Mouse (Mus musculus): ENCODE results near the gene Rbmxl2. TPM values are rescaled to one million over a fixed set of nuclear protein-coding genes. Genes with fewer than 3 reads are reported as not detected.

The Rbmxl2 gene
- total RNA-seq (2023): not detected in 4 replicates

DNA sequence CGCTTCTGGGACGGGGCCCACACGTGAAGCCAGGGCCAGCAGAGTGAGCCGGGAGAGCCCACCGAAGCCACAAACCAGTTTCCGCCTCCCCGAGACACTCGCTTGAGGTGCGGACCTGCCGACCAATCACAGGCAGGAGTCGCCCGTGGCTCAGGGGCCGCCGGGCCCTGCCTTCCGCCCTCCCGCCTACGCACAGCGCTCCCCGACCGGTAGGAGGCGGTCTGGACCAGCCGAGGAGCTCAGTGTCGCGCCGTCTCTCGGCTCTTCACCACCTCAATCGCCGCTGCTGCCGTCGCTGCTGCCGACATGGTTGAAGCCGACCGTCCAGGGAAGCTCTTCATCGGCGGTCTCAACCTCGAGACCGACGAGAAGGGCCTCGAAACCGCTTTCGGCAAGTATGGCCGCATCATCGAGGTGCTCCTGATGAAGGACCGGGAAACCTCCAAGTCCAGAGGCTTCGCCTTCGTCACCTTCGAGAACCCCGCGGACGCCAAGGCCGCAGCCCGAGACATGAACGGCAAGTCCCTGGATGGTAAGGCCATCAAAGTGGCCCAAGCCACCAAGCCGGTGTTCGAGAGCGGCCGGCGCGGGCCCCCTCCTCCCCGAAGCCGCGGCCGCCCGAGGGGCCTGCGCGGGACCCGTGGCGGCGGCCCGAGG is at the start of gene Rbmxl2:
TSS of gene Rbmxl2 (plus strand) at position 242 of the 657 bp plus-strand sequence.

DNA sequence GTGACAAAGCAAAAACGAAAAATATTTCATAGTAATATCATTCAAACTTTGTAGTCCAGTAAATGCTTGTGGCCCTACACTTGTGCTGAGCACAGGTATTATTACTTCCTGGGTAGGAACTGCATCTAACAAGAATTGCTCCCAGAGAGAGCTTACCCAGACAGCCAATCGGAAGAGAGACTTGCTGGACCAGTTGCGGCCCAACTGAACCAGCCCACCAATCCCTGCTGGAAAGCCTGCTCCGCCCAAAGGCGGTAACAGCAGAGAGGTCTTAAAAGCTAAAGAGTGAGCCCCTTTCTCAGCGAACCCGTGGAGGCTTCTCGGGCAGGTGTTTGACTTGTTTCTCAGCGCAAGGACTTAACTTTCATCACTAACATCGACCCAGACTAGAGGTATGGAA is 42.6 kb upstream of the Rbmxl2 start, which contains the start of gene Nlrp14:
TSS of gene Nlrp14 (plus strand) at position 301 of the 400 bp plus-strand sequence.

Other genes starting within 250 kb of the Rbmxl2 start
- not detected in 4 replicates for gene Olfr6, start 245.5 kb upstream of the Rbmxl2 start, total RNA-seq (2023)
- not detected in 4 replicates for gene Olfr711, start 234.0 kb upstream of the Rbmxl2 start, total RNA-seq (2023)
- 0.09 TPM in 1 of 4 replicates, not detected in the others for gene Olfr2, start 203.4 kb upstream of the Rbmxl2 start, total RNA-seq (2023)
- gene Olfr713, start 178.3 kb upstream of the Rbmxl2 start, total RNA-seq (2023): not detected in 4 replicates
- not detected in 4 replicates for gene Olfr714, start 138.5 kb upstream of the Rbmxl2 start, total RNA-seq (2023)
- not detected in 4 replicates for gene Olfr17, start 116.2 kb upstream of the Rbmxl2 start, total RNA-seq (2023)
- not detected in 4 replicates for gene Olfr715b, start 99.1 kb upstream of the Rbmxl2 start, total RNA-seq (2023)
- not detected in 4 replicates for gene Olfr715, start 78.4 kb upstream of the Rbmxl2 start, total RNA-seq (2023)
- not detected in 4 replicates for gene Olfr716, start 71.1 kb upstream of the Rbmxl2 start, total RNA-seq (2023)
- not detected in 4 replicates for gene Nlrp14, start 42.5 kb upstream of the Rbmxl2 start, total RNA-seq (2023)
- not detected in 4 replicates for gene Syt9, start 161.3 kb downstream of the Rbmxl2 start, total RNA-seq (2023)